Mouse (Mus musculus): ENCODE data around the gene Ptges3l.
"Not testable (repeated sequence)": the region's sequence is repeated elsewhere in the genome, so short reads cannot be mapped to it uniquely, and the experiment has no call there.

Ptges3l gene

DNA sequence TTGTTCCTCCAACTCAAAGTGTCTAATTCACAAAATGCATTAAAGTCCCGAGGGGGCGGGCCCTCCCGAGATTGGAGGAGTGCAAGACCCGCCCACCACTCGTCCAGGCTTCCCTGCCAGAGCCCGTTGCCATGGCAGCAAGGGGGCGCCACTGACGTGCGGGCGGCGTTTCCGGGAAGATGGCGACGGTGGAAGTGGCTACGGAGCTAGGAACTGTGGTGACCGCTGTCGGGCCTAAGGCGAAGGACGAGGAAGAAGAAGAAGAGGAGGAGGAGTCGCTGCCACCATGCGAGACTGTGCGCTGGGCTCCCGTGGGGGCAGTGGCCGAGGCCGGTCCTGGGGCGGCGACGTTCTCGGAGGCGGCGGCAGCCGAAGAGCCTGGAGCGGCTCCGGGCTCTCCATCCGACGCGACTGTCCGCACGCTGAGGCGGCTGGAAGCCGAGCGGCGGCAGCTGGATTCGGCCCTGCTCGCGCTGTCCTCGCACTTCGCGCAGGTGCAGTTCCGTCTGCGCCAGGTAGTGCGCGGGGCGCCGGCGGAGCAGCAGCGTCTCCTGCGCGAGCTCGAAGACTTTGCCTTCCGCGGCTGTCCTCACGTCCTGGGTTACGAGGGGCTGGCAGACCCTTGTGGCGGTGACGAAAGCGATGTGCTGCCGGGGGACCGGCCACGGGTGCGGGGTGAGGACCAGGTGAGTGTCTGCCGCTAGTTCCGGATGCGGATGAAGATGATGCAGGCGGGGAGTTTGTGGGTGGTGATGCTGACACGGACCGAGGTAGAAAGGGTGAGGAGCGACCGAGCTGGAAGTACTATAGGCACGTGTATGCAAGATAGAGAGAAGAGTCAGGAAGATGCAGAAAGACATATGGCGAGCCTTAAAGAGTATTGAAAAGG lies at the start of gene Ptges3l, which contains the start of gene Rundc1:
Gene Ptges3l (minus strand): TSS at position 409 of the 889 bp plus-strand sequence.
Gene Rundc1 (plus strand): TSS at position 161 of the 889 bp plus-strand sequence.
- peak; percentile 99 for DNase-seq

DNA sequence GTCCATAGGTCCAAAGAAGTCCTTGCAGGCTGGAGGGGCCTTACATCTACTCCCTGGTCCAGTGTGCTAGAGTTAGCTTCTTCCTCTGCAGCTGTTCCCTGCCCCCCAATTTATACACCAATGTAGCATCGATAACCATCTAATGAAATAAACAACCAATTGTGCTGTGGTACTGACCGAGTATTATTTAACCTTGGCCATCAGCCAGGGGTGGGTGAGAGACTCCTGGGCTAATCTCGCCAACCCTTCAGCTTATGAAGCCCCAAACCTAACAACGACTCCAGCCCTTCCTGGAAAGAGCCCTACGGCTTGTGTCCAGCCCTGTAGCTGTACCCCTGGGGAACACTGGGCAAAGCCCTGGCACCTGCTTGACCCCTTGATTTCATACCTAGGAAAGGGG lies 49.2 kb upstream of the Ptges3l start:
- DNase-seq: no peak

DNA sequence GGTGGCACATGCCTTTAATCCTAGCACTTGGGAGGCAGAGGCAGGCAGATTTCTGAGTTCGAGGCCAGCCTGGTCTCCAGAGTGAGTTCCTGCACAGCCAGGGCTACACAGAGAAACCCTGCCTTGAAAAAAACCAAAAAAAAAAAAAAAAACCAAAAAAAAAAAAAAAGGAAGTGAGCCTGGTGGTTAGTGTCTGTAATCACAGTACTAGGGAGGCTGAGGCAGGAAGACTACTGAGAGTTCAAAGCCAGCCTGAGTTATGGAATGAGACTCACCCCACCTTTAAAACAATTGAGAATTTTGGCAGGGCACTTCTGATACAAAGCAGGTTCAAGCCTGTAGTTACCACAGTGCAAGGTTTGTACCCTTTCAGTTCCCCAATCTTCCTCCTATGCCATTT lies 48.6 kb upstream of the Ptges3l start:
- DNase-seq: not testable (repeated sequence)

DNA sequence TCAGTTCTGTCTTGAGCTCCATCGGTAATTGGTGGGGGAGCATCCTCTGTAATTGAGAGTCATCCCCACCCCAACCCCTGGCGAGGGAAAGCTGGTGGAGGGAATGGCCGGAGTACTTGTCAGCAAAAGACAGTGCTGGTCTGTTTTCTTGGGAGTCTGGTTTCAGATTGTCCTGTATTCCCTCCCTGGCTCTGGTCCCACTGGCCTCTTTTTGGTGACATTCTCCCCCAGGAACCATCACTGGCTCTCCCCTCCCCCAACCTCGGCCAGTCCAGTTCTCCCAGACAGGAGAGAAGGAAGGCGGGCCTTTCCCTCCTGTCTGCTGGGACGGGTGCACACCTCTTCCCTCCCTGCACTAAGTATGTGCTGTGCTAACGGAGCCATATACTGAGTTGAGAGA lies 47.2 kb upstream of the Ptges3l start:
- no peak for DNase-seq

DNA sequence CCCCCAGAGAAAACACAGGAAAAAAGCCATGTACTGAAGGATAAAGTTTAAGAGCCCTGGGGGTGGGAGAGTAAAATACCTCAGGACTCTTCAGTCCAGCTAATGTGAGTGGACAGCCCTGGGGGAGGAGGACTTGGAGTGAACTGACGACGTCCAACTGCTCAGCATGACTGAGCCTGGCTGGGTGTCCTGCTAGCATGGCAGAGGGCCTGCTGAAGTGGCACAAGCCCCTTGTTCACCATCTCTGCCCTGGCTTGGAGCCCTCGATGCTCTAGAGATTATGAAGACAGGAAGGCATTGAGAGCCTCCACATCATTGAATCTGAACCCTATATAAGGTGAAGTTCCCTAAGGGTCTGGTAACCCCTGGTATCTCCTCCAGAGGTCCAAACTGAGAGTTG lies 46.8 kb upstream of the Ptges3l start:
- DNase-seq: no peak

DNA sequence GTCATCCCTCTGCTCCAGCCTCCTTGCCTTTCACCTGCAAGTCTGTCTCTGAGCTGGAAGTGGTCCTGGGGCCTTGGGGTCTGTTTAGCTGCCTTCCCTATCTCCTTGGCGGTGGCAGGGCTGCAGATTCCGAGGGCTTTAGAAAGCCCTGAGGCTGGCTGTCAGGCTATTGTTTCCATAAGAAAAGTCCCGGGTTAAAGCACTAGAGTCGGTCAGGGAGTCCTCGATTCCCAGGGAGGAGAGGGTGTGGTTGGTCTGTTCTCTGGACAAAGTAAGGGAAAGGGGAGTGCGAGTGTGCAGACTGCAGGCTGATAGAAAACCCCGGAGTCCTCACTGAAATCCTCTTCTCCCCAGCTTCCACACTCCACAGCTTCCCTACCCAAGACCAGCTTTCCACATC lies 45.1 kb upstream of the Ptges3l start:
- DNase-seq: no peak

DNA sequence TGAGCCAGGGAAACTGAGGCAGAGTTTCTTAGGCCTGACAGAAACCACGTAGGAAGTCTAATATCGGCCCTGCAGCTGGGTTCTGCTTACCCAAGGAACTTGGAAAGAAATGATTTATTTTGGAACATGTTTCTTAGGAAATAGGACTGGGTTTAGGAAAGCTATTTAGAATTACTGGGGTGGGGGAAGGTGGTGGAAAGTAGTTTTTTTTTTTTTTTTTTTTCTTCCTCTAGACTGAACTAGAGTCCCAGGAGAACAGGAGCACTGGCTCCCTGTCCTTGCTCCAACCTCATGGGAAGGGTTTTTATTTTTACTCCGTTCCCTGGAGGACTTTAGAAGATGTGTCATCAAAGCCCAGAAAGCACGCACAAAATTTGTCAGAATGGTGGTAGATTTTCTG lies 44.0 kb upstream of the Ptges3l start:
- DNase-seq: no peak

DNA sequence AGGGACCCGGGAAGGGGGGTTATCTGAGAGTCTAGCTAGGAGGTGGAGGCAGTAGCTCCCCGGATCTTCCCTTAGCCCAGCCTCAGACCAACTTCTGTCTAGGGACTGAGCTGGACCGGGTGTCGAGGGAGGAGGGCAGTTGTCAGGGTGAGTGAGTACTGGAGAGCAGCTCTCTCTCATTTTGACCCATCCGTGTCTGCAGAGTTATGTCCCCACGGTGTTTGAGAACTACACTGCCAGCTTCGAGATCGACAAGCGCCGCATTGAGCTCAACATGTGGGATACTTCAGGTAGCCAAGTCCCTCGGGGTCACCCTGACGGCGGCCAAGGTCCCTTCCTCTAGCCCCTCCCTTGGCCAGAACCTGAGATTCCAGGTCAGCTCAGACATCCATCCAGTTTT lies 43.6 kb upstream of the Ptges3l start:
- no peak for DNase-seq

DNA sequence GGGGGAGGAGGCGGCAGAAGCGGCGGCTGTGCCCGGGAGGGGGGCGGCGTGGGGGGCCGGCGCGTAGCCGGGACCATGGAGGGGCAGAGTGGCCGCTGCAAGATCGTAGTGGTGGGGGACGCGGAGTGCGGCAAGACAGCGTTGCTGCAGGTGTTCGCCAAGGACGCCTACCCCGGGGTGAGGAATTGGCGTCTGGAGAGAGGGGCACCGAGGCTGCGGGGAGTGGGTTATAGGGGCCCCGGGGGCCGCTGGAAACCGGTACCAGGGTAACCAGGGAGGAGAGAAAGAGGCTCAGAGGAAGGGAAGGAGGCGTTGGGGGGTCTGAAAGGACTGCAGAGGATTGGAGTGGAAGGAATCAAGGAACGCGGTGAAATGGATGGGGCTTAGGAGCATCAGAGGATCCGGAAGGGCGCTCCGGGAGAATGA lies 43.1 kb upstream of the Ptges3l start:
- DNase-seq: no peak

DNA sequence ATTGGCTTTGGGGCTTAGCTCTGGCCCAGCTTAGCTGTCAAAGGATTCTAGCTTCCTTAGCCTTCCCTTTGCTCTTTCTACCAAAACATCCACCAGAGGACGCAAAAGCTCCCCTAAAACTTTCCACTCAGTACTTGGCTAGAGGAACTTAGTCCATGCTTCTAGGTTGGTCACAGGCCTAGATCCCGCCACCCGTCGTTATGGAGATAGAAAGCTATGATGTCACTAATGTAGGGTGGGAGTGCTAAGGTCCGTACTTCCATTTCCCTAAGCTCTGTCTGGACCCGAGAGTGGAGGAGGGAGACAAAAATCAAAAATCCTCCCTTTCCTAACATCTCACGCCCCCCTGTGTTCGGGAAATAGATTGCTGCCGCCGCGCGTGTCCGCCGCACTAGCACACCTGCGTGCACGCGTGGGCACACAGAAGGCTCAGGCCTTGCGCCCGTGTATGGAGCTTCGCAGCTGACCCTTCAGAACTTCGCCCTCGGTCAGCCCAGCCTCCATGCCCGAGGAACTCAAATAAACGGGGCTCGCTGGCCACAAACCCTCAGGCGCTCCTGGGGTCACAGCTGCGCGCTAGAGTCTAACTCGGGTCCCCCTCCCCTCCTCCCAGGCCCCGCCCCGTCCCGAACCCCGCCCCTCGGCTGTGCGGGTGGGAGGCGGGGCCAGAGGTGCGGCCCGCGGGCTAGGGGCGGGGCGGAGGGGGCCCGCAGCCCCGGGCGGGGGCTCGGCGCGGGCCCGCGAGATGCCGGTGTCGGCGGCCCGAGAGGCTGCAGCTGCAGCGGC lies 42.5 kb upstream of the Ptges3l start:
- peak; percentile 80 for DNase-seq

DNA sequence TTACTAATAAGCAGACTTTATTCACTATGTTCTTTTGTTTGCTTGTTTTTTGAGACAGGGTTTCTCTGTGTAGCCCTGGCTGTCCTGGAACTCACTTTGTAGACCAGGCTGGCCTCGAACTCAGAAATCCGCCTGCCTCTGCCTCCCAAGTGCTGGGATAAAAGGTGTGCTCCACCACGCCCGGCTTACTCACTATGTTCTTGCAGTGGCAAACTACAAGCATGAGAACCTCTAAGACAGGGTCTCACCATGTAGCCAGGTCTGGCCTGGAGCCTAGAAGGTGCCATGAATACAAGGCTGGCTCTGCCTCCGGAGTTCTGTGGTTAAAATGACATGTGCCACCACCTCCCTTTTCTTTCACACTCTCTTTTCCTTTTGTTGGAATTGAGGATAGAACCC lies 41.4 kb upstream of the Ptges3l start:
- not testable (repeated sequence) for DNase-seq

DNA sequence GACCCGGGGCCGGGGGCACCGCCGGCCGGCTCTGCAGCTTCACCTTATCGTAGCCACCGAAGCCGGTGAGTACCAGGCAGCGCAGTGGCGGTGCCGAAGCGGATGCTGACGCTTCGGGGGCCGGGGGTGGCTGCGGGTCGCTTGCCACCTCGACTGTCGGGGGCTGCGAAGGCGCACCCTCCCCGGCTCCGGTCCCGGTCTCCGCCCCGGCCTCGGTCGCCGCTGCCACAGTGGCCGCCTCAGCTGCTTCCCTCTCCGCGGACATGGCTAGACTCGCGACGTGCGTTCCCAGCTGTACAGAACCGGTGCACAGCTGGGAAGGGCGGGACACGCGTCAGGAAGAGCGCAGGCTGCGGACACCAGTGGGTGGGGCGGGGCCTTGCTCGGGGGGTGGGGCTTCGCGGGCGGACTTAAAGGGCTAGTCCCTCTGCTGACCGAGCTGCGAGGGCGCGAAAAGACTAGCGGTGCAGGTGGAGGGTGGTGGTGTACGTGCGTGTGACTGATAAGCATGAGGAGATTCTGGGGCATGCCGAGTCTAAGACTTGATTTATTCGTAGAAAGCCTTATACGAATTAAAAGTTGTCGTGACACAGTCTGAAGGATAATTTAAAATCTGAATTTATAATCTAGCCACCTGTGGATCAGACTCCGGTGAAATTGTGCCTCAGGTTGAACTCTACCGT lies 40.9 kb upstream of the Ptges3l start, which contains the start of gene Vat1:
Gene Vat1 (minus strand): TSS at position 362 of the 683 bp plus-strand sequence.
- peak; percentile 69 for DNase-seq

DNA sequence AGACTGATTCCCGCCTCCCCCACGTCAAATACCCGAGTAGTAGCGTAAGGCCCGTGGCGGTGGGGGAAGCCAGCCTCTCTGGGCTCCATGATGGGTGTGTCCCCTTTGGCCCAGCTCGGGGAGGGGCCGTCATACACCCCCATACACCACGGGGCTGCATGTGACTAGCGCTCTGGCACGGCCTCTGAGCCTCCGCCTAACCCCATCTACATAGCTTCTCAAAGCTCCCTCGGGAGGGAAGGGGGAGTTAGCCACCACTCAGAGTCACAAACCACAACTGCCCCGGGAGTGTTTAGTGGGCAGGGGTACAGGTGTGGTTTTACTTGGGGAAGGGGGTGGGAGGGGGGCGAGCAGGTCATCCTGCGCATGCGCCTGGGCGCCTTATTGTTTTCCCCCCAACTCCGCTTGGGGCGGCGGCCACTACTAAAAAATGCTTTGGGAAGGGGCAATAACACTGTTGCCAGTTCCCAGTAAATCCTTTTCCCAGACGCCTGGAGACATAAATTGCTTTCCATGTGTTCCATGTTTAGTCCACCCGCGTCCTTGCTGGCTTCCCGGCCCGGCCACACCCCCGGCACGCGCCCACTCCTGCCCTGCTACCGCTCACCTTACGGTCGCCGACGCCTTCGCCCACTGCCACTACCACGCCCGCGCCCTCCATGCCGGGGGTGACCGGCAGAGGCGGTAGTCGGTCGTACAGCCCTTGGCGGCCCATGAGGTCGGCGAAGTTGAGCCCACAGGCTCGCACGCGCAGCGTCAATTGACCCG lies 40.2 kb upstream of the Ptges3l start:
- peak; percentile 51 for DNase-seq

DNA sequence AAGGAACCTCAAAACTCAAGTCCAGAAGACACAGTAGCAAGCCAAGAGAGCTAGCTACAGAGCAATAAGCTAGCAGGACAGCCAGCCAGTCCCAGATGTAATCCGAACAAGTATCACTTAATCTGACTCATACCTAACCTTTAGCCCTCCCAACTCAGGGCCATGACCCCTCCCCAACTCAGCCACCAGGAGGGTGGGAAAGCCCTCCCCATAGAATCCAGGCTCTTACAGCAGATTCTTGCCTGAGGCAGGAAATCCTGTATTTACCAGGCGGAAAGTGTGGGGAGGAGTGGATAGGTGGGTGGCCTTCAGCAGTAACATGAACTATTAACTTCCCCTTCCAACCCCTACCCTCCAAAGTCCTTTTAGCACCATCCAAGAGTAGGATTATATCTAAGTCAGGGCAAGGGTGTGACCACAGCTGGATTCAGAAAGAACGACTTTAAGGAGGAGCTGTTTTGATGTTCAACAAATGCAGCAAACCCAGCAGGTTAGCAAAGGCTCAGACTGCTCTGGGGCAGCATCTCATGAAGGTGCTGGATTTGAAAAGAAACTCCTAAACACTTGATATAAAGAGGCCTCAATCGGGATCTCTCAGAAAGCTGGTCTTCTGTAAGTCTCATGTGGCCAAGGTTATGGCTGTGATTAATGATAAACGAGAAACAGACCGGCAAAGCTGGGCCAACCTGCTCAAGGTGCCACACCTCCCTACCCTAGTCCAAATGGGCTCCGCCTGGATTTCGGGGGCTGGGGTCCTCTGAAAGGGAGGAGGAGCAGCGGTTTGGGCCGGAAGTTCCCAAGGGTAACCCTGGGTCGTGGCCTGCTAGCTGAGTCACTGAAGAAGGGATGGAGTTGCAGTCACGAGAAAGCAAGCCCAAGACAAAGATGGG lies 39.3 kb upstream of the Ptges3l start, which contains the start of gene Rnd2:
Gene Rnd2 (plus strand): TSS at position 789 of the 890 bp plus-strand sequence.
- DNase-seq: no peak

DNA sequence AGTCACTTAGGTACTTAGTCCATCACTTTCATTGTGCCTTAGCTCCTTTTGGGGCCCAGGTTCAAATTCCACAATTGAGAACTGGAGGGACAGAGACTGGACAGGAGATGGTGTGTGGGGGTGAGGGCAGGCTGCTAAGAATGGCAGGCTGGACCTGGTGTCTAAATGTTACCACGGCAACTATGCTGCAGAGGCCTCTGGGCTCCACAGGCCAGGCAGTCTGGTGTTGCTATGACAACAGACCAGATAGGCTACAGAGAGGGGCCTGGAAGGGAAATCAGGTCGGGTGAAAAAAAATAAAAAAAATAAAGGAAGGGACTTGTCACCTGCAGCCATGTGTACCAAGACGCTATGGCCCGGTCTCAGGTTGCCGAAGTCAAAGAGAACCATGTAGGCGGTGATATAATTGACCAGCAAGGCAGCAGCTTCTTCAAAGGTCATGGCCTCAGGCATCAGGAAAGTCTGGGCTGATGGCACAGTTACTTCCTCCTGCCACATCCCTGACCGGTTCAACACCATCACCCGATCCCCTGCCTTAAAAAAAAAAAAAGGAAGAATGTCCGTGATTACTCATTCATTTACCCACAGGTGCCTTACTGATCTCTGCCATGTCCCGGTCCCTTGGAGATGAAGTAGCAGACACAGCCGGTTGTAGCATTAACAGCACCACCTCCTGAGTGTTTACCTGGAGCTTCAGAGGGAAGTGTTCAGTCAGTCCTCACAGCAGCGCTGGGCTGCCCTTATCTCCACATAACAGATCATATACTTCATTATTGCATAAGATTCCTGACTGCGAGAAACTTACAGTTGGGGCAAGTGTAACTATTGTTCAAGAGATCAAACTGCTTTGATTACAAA lies 37.7 kb upstream of the Ptges3l start:
- DNase-seq: no peak

DNA sequence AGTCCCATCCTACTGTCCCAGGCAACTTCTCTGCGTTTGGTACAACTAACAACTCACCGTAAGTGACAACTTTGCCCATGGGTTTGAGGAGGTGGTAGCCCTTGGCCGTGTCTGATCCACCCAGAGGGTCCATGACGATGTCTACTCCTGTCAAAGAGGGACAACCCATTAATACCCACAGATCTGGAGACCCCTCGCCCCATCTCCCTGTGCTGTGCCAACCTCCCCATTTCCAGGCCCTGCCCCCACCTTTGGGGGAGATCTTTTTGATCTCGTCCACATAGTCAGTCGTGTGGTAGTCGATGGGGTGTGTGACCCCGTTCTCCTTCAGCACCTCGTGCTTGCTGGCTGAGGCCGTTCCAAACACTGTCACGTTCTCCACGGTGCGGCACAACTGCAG lies 37.0 kb upstream of the Ptges3l start:
- DNase-seq: no peak

DNA sequence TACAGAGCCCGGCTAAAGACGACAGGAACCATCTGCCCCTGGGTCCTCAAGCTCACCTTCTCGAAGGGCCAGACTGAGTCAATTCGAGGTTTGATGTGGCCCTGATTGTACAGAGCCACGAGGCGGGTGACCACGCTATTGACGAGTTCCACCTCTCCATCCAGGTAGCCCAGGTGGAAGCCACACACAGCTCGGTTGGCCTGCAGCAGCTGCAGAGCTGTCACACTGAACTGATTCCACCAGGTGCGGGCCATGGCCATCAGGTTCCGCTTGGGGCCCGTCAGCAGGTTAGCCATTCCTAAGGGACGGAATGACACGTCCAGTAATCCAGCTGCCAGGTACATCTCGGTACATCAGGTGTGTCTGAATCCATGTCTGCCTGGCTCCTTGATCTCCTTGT lies 35.2 kb upstream of the Ptges3l start:
- DNase-seq: no peak

DNA sequence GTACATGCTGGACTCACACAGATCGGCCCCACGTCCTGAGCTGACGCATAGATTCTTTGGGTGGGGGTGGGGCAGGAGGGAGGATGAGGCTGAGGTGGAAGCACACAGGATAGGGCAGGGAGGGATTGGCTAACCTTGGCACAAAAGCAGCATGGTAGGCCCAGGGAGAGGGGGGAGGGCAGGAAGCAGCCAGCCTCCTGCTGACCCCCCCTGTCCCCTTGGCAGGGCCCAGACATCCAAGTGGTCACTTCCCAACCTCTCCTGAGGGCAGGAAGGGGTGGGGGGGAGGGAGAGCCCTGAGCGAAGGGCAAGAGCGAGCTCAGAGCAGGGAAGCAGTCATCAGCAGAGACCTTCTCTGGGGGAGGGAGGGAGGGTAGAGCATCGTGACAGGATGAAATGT lies 34.6 kb upstream of the Ptges3l start:
- DNase-seq: no peak

DNA sequence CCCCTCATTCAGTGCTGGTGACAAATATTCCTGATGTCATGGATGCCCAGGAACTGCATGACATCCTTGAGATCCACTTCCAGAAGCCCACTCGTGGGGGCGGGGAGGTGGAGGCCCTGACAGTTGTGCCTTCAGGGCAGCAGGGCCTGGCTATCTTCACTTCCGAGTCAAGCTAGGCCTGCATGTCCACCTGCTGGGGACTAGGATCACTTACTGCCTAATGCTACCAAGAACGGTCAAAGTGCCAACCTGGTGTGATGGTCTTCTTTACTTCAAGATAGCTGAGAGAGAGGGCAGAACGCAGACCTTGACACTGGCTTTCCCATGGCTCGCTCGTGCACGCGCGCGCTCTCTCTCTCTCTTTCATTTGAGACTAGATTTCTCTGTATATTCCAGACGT lies 33.1 kb upstream of the Ptges3l start:
- DNase-seq: no peak

DNA sequence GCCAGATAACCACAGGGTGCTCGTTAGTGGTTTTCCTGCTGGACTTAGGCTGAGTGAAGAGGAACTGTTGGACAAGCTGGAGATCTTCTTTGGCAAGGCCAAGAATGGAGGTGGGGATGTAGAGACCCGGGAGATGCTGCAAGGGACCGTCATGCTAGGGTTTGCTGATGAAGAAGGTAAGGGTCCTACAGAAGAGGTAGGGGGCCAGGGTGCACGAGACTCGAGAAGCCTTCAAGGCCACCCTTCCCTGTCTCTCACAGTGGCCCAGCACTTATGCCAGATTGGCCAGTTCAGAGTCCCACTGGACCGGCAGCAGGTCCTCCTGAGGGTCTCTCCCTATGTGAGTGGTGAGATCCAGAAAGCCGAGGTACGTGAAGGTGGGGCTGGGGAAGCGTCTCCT lies 32.5 kb upstream of the Ptges3l start:
- DNase-seq: no peak
